22 mouse cellular contexts compared by ENCODE assay signal in genomic region chrX:36689655-36690054, GRCm38 (mm10). TPM values are rescaled to one million over a fixed set of nuclear protein-coding genes. Genes with fewer than 3 reads are reported as not detected.
DNase-seq lines count a peak whose midpoint lies in the region; TF ChIP-seq lines count a peak whose summit lies in the region.
"Had no signal": no experiment of that assay in that cellular context is flagged by ENCODE, and none has a peak within 500 bp of the region (broad histone marks: within the 10 kb centered on the region; RNA-seq: fewer than 3 reads in every experiment).

No protein-coding gene starts in this region.

- no peak for TF ChIP-seq CTCF in thymus, adult 2 months (IDR thresholded peaks at IDR 0.05; ENCODE audit: borderline replicate concordance, control insufficient read depth, extremely low read depth, insufficient read depth, low read length, poor library complexity)
- no peak for TF ChIP-seq CTCF in left cerebral cortex, adult 2 months (IDR thresholded peaks at IDR 0.05)

- no peaks in the 10 kb centered on the region for H3K36me3 ChIP-seq in thymus, adult 2 months (ENCODE audit: control insufficient read depth, insufficient read depth, low read length)
- no peaks in the 10 kb centered on the region for H3K36me3 ChIP-seq in heart, embryonic 10.5 days
- H3K36me3 ChIP-seq: embryonic facial prominence, embryonic 15.5 days; forebrain, embryonic 10.5 days; heart, embryonic 13.5 days; kidney, embryonic 15.5 days; limb, embryonic 15.5 days; liver, embryonic 15.5 days; midbrain, embryonic 12.5 days; neural tube, embryonic 13.5 days had no signal

- H3K9me3 ChIP-seq in heart, embryonic 10.5 days: no peaks in the 10 kb centered on the region; the same call in 1 of the 2 replicates
- H3K9me3 ChIP-seq: embryonic facial prominence, embryonic 15.5 days; heart, embryonic 13.5 days; kidney, embryonic 15.5 days; limb, embryonic 15.5 days; liver, embryonic 15.5 days; midbrain, embryonic 12.5 days; neural tube, embryonic 13.5 days had no signal

- no peak overlapping the region for H3K4me3 ChIP-seq in thymus, adult 2 months (ENCODE audit: control insufficient read depth, insufficient read depth, low read length)
- no peak overlapping the region for H3K4me3 ChIP-seq in heart, embryonic 10.5 days
- no peak overlapping the region for H3K4me3 ChIP-seq in left cerebral cortex, adult 2 months
- H3K4me3 ChIP-seq: embryonic facial prominence, embryonic 15.5 days; forebrain, embryonic 10.5 days; gastrocnemius, adult 2 months; heart, embryonic 13.5 days; kidney, embryonic 15.5 days; limb, embryonic 15.5 days; liver, embryonic 15.5 days; midbrain, embryonic 12.5 days; neural tube, embryonic 13.5 days had no signal

- H3K27me3 ChIP-seq in thymus, adult 2 months (ENCODE audit: control insufficient read depth, insufficient read depth, low read length): no peaks in the 10 kb centered on the region
- no peaks in the 10 kb centered on the region for H3K27me3 ChIP-seq in heart, embryonic 10.5 days (ENCODE audit: insufficient read depth, poor library complexity, severe bottlenecking)
- H3K27me3 ChIP-seq: embryonic facial prominence, embryonic 15.5 days; heart, embryonic 13.5 days; kidney, embryonic 15.5 days; limb, embryonic 15.5 days; liver, embryonic 15.5 days; midbrain, embryonic 12.5 days; neural tube, embryonic 13.5 days had no signal

- H3K27ac ChIP-seq in thymus, adult 2 months (ENCODE audit: control insufficient read depth, insufficient read depth, low read length): no peak overlapping the region
- no peak overlapping the region for H3K27ac ChIP-seq in heart, embryonic 10.5 days
- no peak overlapping the region for H3K27ac ChIP-seq in left cerebral cortex, adult 2 months
- H3K27ac ChIP-seq: embryonic facial prominence, embryonic 15.5 days; forebrain, embryonic 10.5 days; gastrocnemius, adult 2 months; heart, embryonic 13.5 days; kidney, embryonic 15.5 days; limb, embryonic 15.5 days; liver, embryonic 15.5 days; midbrain, embryonic 12.5 days; neural tube, embryonic 13.5 days had no signal

- peaks cover 6% of the 10 kb centered on the region for H3K4me1 ChIP-seq in thymus, adult 2 months (replicated peaks; ENCODE audit: control insufficient read depth, insufficient read depth, low read length)
- H3K4me1 ChIP-seq in heart, embryonic 10.5 days: no peaks in the 10 kb centered on the region
- H3K4me1 ChIP-seq: embryonic facial prominence, embryonic 15.5 days; forebrain, embryonic 10.5 days; heart, embryonic 13.5 days; kidney, embryonic 15.5 days; limb, embryonic 15.5 days; liver, embryonic 15.5 days; midbrain, embryonic 12.5 days; neural tube, embryonic 13.5 days had no signal

- no peak for TF ChIP-seq POLR2A in thymus, adult 2 months (IDR thresholded peaks at IDR 0.05; ENCODE audit: control insufficient read depth, extremely low read depth, insufficient read depth, low read length, poor library complexity)

- DNase-seq in thymus, adult 2 months: peak; percentile 14
- no peak for DNase-seq in thymus, adult 18-20 months
- DNase-seq in T-cell, adult 2 months (ENCODE audit: low spot score): peak; percentile 34
- DNase-seq in naive thymus-derived CD4-positive, alpha-beta T cell, adult 2 months (ENCODE audit: low read depth): peak; percentile 43
- peak; percentile 5 for DNase-seq in thymus, postnatal 4 days
- no peak for DNase-seq in left cerebral cortex, adult 8-10 months (ENCODE audit: low spot score in 2 of 2)
- DNase-seq in heart, embryonic 10.5 days (ENCODE audit: low spot score): no peak
- DNase-seq in left cerebral cortex, adult 2 months (ENCODE audit: extremely low spot score in 1 of 2, low spot score in 2 of 2): no peak
- DNase-seq: adrenal gland, postnatal 10 days; cerebellum, postnatal 10 days; embryo, embryonic 11 days; gastrocnemius, adult 2 months had no signal

- intact Hi-C loops in left cerebral cortex, adult 2 months (cut with DNase I): no loop called here

RNA-seq across cellular contexts. Expression of gene Akap17b, which starts 44.5 kb away (rescaled TPM):
- polyA plus RNA-seq in thymus, adult 2 months (2012; rRNA removed): 0.41 and 0.42 TPM in 2 replicates
- total RNA-seq in left cerebral cortex, adult 8-10 months (2022): 10 to 100 TPM; 11.7 to 13.4 (median 12.5) TPM
- 0.94 and 2.0 TPM in 2 replicates for polyA plus RNA-seq in heart, embryonic 10.5 days (2016; fragmentation: Nextera tagmentation; extraction: Ambion mirVana)
- 10 to 100 TPM; 12.3 to 13.1 TPM for total RNA-seq in left cerebral cortex, adult 2 months (2021)

RNA-seq across cellular contexts. Expression of gene Slc25a43, which starts 53.8 kb away (rescaled TPM):
- polyA plus RNA-seq in thymus, adult 2 months (2012; rRNA removed): 1.6 and 2.2 TPM in 2 replicates
- total RNA-seq in left cerebral cortex, adult 8-10 months (2022): 1 to 10 TPM in 1 of 4 experiments, under 1 TPM in 2, not detected in 1; 0.73 to 1.4 (median 0.97) TPM
- 2.2 and 3.1 TPM in 2 replicates for polyA plus RNA-seq in heart, embryonic 10.5 days (2016; fragmentation: Nextera tagmentation; extraction: Ambion mirVana)
- under 1 TPM in 1 of 2 experiments, not detected in 1; 0.41 TPM for total RNA-seq in left cerebral cortex, adult 2 months (2021)
- total RNA-seq: gastrocnemius, adult 2 months; heart, postnatal 25 days; monocyte, adult 5-6 weeks had no signal

Comparison
In these comparisons a context has a peak if more than half of its experiments do, and no peak if none do; other contexts are left out.
1. DNase-seq: peak in thymus, adult 2 months (single experiment), T-cell, adult 2 months (single experiment), naive thymus-derived CD4-positive, alpha-beta T cell, adult 2 months (single experiment) and thymus, postnatal 4 days (single experiment); none in thymus, adult 18-20 months (0 of 2), left cerebral cortex, adult 8-10 months (0 of 2), heart, embryonic 10.5 days (single experiment) and left cerebral cortex, adult 2 months (0 of 2).